Mouse (Mus musculus) liver, adult (tissue): ENCODE measurements at regions not wholly inside any gene's neighbourhood (a gene's known extent, or its start where the extent isn't known, plus 50 kb on each side); places are given as distances from the start of the nearest gene placed in this dataset.

ENCODE experiments used
- GATA4 ChIP-seq: IDR thresholded peaks from 2 replicates; pipeline ENCODE4 v1.6.1; 2014; ENCODE audit warnings: mild to moderate bottlenecking, low read length; ENCODE audit not compliant: insufficient replicate concordance

- TF ChIP-seq GATA4 = no peak
Measured at GRCm38 (mm10) chr2:162867516-162868029, 63.8 kb upstream of the Srsf6 start.

- no peak for TF ChIP-seq GATA4
Measured at GRCm38 (mm10) chr2:162866613-162867314, 64.6 kb upstream of the Srsf6 start.

- no peak for TF ChIP-seq GATA4
Measured at GRCm38 (mm10) chr2:162864571-162864970, 66.8 kb upstream of the Srsf6 start.

- TF ChIP-seq GATA4 = no peak
Measured at GRCm38 (mm10) chr2:162854606-162855005, 76.7 kb upstream of the Srsf6 start.

GRCm38 (mm10) chr2:162853576-162853975 is 77.8 kb upstream of the Srsf6 start:
- TF ChIP-seq GATA4 = no peak

- TF ChIP-seq GATA4 = no peak
Measured at GRCm38 (mm10) chr2:162837776-162838175, 93.6 kb upstream of the Srsf6 start.

- TF ChIP-seq GATA4 = no peak
Measured at GRCm38 (mm10) chr2:162833741-162834140, 97.6 kb upstream of the Srsf6 start.

GRCm38 (mm10) chr2:162818787-162819186 is 112.5 kb upstream of the Srsf6 start:
- TF ChIP-seq GATA4 = no peak

GRCm38 (mm10) chr2:162814205-162814604 is 117.1 kb upstream of the Srsf6 start:
- TF ChIP-seq GATA4 = no peak

GRCm38 (mm10) chr2:162807747-162808146 is 123.6 kb upstream of the Srsf6 start:
- no peak for TF ChIP-seq GATA4

- no peak for TF ChIP-seq GATA4
Measured at GRCm38 (mm10) chr2:162796528-162796927, 134.8 kb upstream of the Srsf6 start.

GRCm38 (mm10) chr2:162794285-162794684 is 133.3 kb upstream of the Ptprt start:
- no peak for TF ChIP-seq GATA4

- no peak for TF ChIP-seq GATA4
Measured at GRCm38 (mm10) chr2:162791374-162792098, 130.6 kb upstream of the Ptprt start.

- no peak for TF ChIP-seq GATA4
Measured at GRCm38 (mm10) chr2:162784176-162784813, 123.3 kb upstream of the Ptprt start.

- TF ChIP-seq GATA4 = no peak
Measured at GRCm38 (mm10) chr2:162781599-162781998, 120.7 kb upstream of the Ptprt start.

GRCm38 (mm10) chr2:162776542-162776941 is 115.6 kb upstream of the Ptprt start:
- TF ChIP-seq GATA4 = no peak
